Mouse (Mus musculus) myocyte (in vitro differentiated cells): Measurements from ENCODE around the gene Nt5dc2. TPM values are rescaled to one million over a fixed set of nuclear protein-coding genes. Genes with fewer than 3 reads are reported as not detected.

Source experiments
- H3K27me3 ChIP-seq: one replicate; pipeline ENCODE4 v1.6.1; 2011; ENCODE audit not compliant: control insufficient read depth, insufficient read depth, insufficient read length
- H3K36me3 ChIP-seq: one replicate; pipeline ENCODE4 v1.6.1; 2011; ENCODE audit not compliant: control insufficient read depth, insufficient read depth
- H3K4me2 ChIP-seq: one replicate; pipeline ENCODE4 v1.6.1; 2011; ENCODE audit warnings: low read depth, control low read depth
- H3K4me3 ChIP-seq: one replicate; pipeline ENCODE4 v1.5.1; 2011; ENCODE audit warnings: mild to moderate bottlenecking, control low read depth, moderate library complexity
- H3K79me2 ChIP-seq: one replicate; pipeline ENCODE4 v1.6.1; 2011; ENCODE audit not compliant: control insufficient read depth, insufficient read depth
- H3ac ChIP-seq: one replicate; pipeline ENCODE4 v1.6.1; 2011; ENCODE audit not compliant: control insufficient read depth, insufficient read length
- CEBPB ChIP-seq: IDR thresholded peaks from 2 replicates; pipeline ENCODE4 v1.6.1; 2011; ENCODE audit warnings: mild to moderate bottlenecking, moderate library complexity; ENCODE audit not compliant: poor library complexity, insufficient read depth, severe bottlenecking
- E2F4 ChIP-seq: IDR thresholded peaks from one replicate; pipeline ENCODE4 v1.6.1; 2011; ENCODE audit warnings: mild to moderate bottlenecking, control low read depth, moderate library complexity; ENCODE audit not compliant: insufficient read depth
- MAX ChIP-seq: IDR thresholded peaks from one replicate; pipeline ENCODE4 v1.6.1; 2011; ENCODE audit warnings: low read depth, mild to moderate bottlenecking, control low read depth
- MYOD1 ChIP-seq, 3 experiments: IDR thresholded peaks; one replicate each; pipeline ENCODE4 v1.6.1; 2011; ENCODE audit warnings: control low read depth in 2 of 3, low read depth in 2 of 3, mild to moderate bottlenecking in 2 of 3, moderate library complexity in 1 of 3; ENCODE audit not compliant: insufficient read length in 2 of 3, control insufficient read depth in 1 of 3
- MYOG ChIP-seq, 3 experiments: IDR thresholded peaks; one replicate each; pipeline ENCODE4 v1.6.1; 2011; ENCODE audit warnings: control low read depth in 2 of 3, low read depth in 2 of 3, mild to moderate bottlenecking in 2 of 3; ENCODE audit not compliant: insufficient read length in 2 of 3, control insufficient read depth in 1 of 3, insufficient read depth in 1 of 3
- POLR2A ChIP-seq: IDR thresholded peaks from one replicate; pipeline ENCODE4 v1.6.1; 2011; ENCODE audit warnings: low read depth, mild to moderate bottlenecking, control low read depth, moderate library complexity; ENCODE audit not compliant: insufficient read length
- POLR2AphosphoS2 ChIP-seq: IDR thresholded peaks from one replicate; pipeline ENCODE4 v1.6.1; 2011; ENCODE audit warnings: low read depth, control low read depth; ENCODE audit not compliant: insufficient read length
- REST ChIP-seq: IDR thresholded peaks from one replicate; pipeline ENCODE4 v1.6.1; 2011; ENCODE audit warnings: mild to moderate bottlenecking, control low read depth, moderate library complexity; ENCODE audit not compliant: insufficient read depth, insufficient read length
- SRF ChIP-seq: IDR thresholded peaks from one replicate; pipeline ENCODE4 v1.6.1; 2011; ENCODE audit warnings: low read depth; ENCODE audit not compliant: control insufficient read depth, insufficient read length
- TCF12 ChIP-seq: IDR thresholded peaks from one replicate; pipeline ENCODE4 v1.6.1; 2011; ENCODE audit warnings: mild to moderate bottlenecking, control low read depth; ENCODE audit not compliant: poor library complexity, insufficient read depth, severe bottlenecking
- TCF3 ChIP-seq: IDR thresholded peaks from one replicate; pipeline ENCODE4 v1.6.1; 2011; ENCODE audit warnings: low read depth, control low read depth; ENCODE audit not compliant: insufficient read length
- USF1 ChIP-seq: IDR thresholded peaks from one replicate; pipeline ENCODE4 v1.6.1; 2011; ENCODE audit warnings: low read depth, mild to moderate bottlenecking, control low read depth, moderate library complexity
- polyA plus RNA-seq: library from polyadenylated mRNA; unstranded; fragments of >200 nt; fragmentation: generic; extraction: Trizol; gene quantifications from one replicate; pipeline ENCODE4 v1.2.1, GENCODE M21; 2012; ENCODE audit warnings: missing spikeins

Nt5dc2 gene
- polyA plus RNA-seq, 1 experiment, result 243 TPM

DNA sequence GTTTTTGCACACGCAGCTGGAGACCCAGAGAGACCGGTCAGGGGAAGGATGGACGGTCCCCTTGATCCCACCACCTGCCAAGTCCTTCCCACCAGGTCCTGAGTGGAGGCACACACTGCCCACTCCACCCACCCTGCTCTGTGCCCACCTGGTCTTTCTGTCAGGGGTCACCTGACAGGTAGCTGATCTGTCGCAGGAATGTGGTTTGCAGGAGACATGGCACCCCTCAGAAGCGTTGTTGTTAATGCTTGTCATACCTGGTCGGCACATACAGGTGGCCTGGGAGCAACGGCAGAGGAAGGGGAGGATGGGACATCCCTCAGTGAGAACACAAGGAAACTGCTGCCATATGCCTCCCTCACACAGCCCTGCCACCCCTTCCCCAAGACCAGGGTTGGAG, 30.3 kb downstream of the Nt5dc2 start:
- Histone ChIP-seq H3K4me2 (no peak overlapping the region), H3K36me3 (no peaks in the 10 kb centered on the region), H3K4me3 (no peak overlapping the region), H3K79me2 (no peaks in the 10 kb centered on the region), H3K27me3 (peaks cover 5% of the 10 kb centered on the region), H3ac (no peak overlapping the region)
- TF ChIP-seq TCF12 (no peak), TCF3 (no peak)

DNA sequence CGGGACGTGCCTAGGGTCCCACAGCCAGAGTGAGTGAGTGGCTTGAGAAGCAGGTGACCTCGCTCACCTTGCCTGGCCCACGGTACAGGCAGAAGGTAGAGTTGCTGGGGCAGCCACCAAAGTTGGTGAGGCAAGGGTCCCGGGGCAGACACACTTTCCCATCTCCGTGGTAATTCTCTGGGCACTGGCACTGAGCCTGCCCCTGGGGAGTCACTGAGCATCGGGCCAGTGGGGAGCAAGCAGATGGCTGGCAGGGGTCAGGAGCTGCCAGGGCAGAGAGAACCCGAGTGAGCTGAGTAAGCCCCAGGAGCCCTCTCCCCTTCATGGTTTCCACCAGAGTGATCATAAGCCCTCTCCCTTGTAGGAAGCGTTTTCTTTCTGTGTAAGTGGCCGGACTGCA, 30.8 kb downstream of the Nt5dc2 start:
- Histone ChIP-seq H3K27me3 (peaks cover 5% of the 10 kb centered on the region), H3K4me3 (no peak overlapping the region), H3K4me2 (no peak overlapping the region), H3ac (no peak overlapping the region), H3K36me3 (no peaks in the 10 kb centered on the region), H3K79me2 (no peaks in the 10 kb centered on the region)
- TF ChIP-seq CEBPB (no peak), MYOG (IDR thresholded peaks at IDR 0.05; ENCODE audit: control insufficient read depth in 1 of 3, insufficient read depth in 1 of 3, insufficient read length in 2 of 3, low read depth in 2 of 3) (no peak), E2F4 (no peak), POLR2A (no peak), TCF3 (no peak), SRF (no peak), POLR2AphosphoS2 (no peak), TCF12 (no peak), MYOD1 (IDR thresholded peaks at IDR 0.05; ENCODE audit: control insufficient read depth in 1 of 3, insufficient read length in 2 of 3, low read depth in 2 of 3) (no peak)

DNA sequence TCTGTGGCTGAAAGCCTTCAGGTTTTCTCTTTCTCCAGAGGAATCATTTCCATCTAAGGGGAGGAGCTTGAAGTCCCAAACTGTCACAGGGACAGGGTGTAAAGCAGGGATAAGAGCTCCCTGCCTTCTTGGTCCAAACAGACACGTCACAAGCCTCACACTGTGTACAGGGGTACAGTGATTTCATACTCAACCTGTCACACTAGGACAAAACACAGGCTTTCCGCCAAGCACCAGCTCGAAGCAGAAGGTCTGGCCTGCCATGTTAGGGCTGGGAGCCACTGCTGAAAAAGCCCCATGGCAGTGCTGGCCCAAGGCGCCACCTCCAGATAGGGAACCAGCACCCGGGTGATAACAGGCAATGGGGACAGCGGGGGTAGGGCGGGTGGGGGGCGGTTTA, 33.2 kb downstream of the Nt5dc2 start:
- TF ChIP-seq MYOG (IDR thresholded peaks at IDR 0.05; ENCODE audit: control insufficient read depth in 1 of 3, insufficient read depth in 1 of 3, insufficient read length in 2 of 3, low read depth in 2 of 3), result no peak
- TF ChIP-seq E2F4, result no peak
- TF ChIP-seq CEBPB, result no peak
- TF ChIP-seq TCF3, result no peak
- TF ChIP-seq USF1, result no peak
- no peak for TF ChIP-seq SRF
- TF ChIP-seq REST, result no peak
- TF ChIP-seq MYOD1 (IDR thresholded peaks at IDR 0.05; ENCODE audit: control insufficient read depth in 1 of 3, insufficient read length in 2 of 3, low read depth in 2 of 3), result no peak
- TF ChIP-seq POLR2A, result no peak
- no peak for TF ChIP-seq MAX
- TF ChIP-seq TCF12, result no peak
- no peak for TF ChIP-seq POLR2AphosphoS2
- Histone ChIP-seq H3ac (no peak overlapping the region), H3K79me2 (no peaks in the 10 kb centered on the region), H3K4me2 (no peak overlapping the region), H3K27me3 (no peaks in the 10 kb centered on the region), H3K4me3 (no peak overlapping the region), H3K36me3 (no peaks in the 10 kb centered on the region)

DNA sequence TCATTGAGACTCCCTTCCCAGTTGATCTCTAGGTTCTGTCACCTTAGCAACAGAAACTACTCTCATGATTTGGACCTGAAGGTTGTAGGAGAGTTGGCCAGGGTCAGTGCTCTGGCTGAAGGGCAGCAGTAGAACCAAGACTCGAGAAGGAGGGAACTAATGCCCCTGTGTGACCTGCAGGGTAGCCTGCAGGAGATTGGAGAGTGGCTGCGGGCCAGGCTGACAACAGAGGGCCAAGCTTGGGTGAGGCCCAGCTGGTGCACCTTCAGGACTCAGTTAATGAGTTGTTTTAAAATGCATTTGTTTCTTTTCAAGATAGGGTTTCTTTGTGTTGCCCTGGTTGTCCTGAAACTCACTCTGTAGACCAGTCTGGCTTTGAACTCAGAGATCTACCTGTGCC, 34.2 kb downstream of the Nt5dc2 start:
- no peak overlapping the region for H3K4me3 ChIP-seq
- no peak for TF ChIP-seq TCF3
- no peak for TF ChIP-seq SRF
- no peak for TF ChIP-seq E2F4
- no peak for TF ChIP-seq USF1
- TF ChIP-seq POLR2AphosphoS2, result no peak
- TF ChIP-seq TCF12, result no peak
- no peak for TF ChIP-seq CEBPB
- TF ChIP-seq POLR2A, result no peak
- TF ChIP-seq REST, result no peak
- TF ChIP-seq MYOD1 (IDR thresholded peaks at IDR 0.05; ENCODE audit: control insufficient read depth in 1 of 3, insufficient read length in 2 of 3, low read depth in 2 of 3), result no peak
- TF ChIP-seq MYOG (IDR thresholded peaks at IDR 0.05; ENCODE audit: control insufficient read depth in 1 of 3, insufficient read depth in 1 of 3, insufficient read length in 2 of 3, low read depth in 2 of 3), result no peak
- no peak for TF ChIP-seq MAX
- H3K4me2 ChIP-seq, result no peak overlapping the region
- no peak overlapping the region for H3ac ChIP-seq
- H3K36me3 ChIP-seq, result peaks cover 1% of the 10 kb centered on the region
- H3K79me2 ChIP-seq, result no peaks in the 10 kb centered on the region
- H3K27me3 ChIP-seq, result no peaks in the 10 kb centered on the region

DNA sequence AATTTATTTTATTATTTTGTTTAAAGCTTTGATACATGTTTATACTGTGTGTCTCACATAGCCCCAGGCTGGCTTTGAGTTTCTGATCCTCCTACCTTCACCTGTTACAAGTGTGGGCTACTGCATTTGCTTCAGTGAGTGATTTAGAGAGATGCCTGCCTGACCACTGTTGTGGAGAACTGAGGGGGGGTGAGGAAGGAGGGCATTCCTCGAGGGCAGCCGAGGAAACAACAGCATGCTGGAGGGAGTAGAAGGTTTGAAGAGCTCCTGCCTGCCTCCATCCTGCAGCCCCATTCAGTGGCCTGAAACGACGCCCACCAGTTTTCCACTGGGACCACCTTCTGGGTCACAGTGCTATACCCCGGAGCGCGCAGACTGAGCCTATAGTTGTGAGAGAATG, 34.6 kb downstream of the Nt5dc2 start:
- Histone ChIP-seq H3K36me3 (peaks cover 4% of the 10 kb centered on the region), H3K4me2 (no peak overlapping the region), H3K79me2 (no peaks in the 10 kb centered on the region), H3K27me3 (no peaks in the 10 kb centered on the region), H3ac (no peak overlapping the region), H3K4me3 (no peak overlapping the region)
- TF ChIP-seq TCF3 (no peak), MYOD1 (IDR thresholded peaks at IDR 0.05; ENCODE audit: control insufficient read depth in 1 of 3, insufficient read length in 2 of 3, low read depth in 2 of 3) (no peak), SRF (no peak), POLR2A (no peak), REST (no peak), POLR2AphosphoS2 (no peak), MYOG (IDR thresholded peaks at IDR 0.05; ENCODE audit: control insufficient read depth in 1 of 3, insufficient read depth in 1 of 3, insufficient read length in 2 of 3, low read depth in 2 of 3) (no peak), TCF12 (no peak), USF1 (no peak), CEBPB (no peak), E2F4 (no peak), MAX (no peak)
